Mouse (Mus musculus): Measurements from ENCODE around the gene Tbx18. TPM values are rescaled to one million over a fixed set of nuclear protein-coding genes. Genes with fewer than 3 reads are reported as not detected.
A peak's percentile ranks its signal among the peaks of the same experiment; 100 is the strongest.

The Tbx18 gene
- total RNA-seq (2021): 1 to 10 TPM; 1.2 to 1.8 TPM

GRCm38 (mm10) chr9:87730961-87731535 is at the start of gene Tbx18:
TSS of gene Tbx18 (minus strand) at chr9:87731260.
- no peak for DNase-seq

- no peak for DNase-seq
These were observed 42.9 kb upstream of the Tbx18 start for GRCm38 (mm10) chr9:87773951-87774350.

- no peak for DNase-seq
These were observed 24.6 kb upstream of the Tbx18 start for GRCm38 (mm10) chr9:87755621-87756020.

DNA sequence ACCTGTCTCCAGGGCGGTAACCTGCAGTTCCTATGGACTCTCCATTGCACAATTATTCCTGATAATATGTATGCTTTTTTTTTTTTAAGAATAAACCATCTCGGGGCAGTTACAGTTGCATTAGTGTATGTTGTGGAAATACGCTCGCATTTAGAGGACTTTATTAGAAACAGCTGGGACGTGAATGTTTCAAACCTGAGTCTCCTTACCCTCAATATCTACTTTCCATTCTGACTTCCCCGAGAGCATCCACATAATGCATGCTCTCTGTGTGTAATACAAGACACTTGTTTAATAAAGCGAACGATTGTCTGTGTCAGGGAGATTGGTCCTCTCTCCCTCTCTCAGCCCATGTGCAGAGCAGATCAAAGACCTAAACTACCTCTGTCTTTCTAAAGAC is 10.5 kb upstream of the Tbx18 start:
- DNase-seq: no peak

GRCm38 (mm10) chr9:87740667-87741066 is 9.6 kb upstream of the Tbx18 start:
- DNase-seq: peak in 1 of 2 experiments; percentile 41

GRCm38 (mm10) chr9:87740241-87740645 is 9.2 kb upstream of the Tbx18 start:
- DNase-seq: no peak

DNA sequence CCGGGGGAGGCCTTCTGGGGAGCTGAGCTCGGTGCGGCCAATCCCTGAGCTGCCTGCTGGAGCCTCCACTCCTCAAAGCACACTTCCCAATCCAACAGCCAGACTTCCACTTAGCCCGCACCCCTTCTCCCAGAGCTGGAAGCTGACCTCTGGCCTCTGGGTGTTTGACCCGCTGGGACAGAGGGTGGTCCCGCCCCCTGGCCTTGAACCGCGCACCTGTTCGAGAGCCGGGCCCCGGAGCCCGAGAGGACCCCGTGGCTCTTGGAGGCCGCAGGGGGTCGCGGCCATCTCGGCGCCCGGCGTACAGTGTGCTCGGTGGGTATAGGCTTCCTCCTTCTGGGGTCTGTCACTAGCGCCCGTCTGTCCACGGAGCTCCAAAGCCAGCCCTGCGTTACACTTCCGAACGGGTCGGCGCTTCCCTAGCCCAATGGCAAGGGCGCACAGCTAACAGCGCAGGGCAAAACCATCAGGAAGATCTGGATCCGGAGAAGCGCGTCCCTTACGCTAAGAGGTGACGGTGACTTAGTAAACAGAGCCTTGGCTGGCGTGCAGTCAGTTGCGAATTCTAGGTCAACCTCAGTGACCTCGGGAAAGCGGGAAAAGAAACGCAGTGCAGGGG is 8.6 kb upstream of the Tbx18 start:
- DNase-seq: no peak

GRCm38 (mm10) chr9:87738766-87739542 is 7.9 kb upstream of the Tbx18 start:
- no peak for DNase-seq

- DNase-seq: no peak
These were observed 7.1 kb upstream of the Tbx18 start for GRCm38 (mm10) chr9:87738123-87738522.

DNA sequence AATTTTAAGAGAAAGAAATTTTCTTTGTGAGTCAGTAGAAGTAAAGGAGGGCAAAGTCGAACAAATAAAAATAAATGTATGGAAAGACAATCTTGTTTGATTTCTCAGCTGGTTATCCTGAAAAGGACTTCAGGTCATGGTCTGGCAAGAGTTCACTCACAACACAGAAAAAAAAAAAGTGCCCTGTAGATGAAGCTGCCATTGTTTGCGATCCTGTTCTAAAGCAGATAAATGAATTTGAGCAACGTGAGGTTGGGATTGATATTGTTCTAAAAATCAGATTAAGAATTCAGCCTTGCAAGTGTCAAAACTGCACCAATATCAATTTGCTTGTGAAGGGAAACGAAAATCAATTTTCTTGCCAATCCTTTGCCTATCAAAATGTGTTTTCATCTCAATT is 6.2 kb upstream of the Tbx18 start:
- DNase-seq: no peak

DNA sequence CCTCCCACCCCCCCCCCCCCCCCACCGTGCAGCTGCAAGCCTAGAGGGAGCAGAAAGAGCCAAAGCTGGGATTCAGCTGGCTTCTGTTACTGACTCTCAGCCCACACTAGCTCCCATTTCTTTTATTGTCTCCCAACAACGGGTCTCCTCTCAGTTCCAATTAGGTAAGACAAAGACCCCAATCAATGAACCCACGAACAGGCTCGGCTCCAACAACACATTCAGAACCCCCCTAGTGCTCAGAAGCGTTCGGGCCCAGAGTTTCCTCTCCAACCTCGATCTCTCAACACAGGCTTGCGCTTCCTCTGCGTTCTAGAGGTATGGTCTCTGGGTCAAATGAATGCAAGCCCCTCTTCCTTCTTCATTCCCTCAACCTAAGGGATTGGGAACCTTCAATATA is 4.0 kb upstream of the Tbx18 start:
- DNase-seq: no peak

- no peak for DNase-seq
These were observed 3.6 kb upstream of the Tbx18 start for GRCm38 (mm10) chr9:87734631-87735030.

DNA sequence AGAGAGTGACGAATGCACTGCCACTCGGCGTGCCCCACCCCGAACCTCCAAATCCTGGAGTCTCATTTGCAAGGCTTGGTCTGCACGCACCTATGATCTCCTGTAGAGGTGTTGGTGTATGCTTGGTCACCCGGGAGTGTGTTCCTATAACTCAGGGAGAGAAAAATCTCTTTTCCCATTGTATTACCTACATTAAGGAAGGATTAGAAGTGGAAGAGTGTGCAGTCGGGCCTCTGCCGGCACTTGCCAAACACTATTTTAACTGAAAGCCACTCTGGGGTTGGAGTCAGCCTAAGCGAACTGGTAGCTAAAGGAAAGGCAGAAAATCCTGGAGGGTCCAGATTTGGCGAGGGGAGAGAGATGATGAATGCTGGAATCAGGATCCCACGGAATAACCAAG is 2.7 kb upstream of the Tbx18 start:
- no peak for DNase-seq

- DNase-seq: no peak
These were observed 2.2 kb upstream of the Tbx18 start for GRCm38 (mm10) chr9:87733236-87733630.

DNA sequence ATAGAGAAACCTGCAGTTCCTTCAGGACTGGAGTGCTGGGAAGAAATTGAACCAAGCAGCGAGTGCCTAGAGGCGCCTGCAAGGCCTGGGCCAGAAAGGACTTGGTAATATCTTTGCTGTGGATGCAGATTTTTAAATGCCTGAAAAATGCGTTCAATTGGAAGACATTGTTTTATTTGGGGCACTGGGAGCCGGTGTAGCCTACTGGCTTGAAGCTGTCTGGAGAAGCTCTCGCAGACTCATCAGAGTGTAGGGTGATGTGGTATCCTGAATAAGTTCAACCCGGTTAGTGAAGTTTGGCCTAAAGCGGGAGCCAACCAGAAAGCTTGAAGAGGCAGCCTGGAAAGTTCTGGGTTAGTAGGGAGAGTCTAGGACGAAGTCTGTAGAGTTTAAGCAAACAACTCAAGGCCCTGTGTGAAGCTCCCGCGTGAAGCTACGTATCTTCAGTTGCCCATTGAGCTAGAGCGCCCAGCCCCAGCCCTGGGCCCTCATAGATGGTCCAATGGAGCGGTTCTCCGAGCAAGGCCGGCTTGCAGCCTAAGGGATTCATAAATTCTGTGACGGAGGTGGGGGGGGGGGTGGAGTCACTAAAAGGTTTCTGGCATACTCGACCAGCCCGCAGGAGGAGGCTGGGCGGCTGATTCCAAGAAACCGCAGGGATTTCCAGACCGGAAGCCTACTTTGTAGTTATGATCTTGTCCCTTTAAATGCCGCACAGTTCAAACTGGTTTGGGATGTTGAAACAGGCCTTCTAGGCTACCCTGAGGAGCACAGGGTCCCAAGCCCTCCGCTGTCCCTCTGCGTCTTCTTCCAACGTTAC is 1.6 kb upstream of the Tbx18 start:
- DNase-seq: no peak

DNA sequence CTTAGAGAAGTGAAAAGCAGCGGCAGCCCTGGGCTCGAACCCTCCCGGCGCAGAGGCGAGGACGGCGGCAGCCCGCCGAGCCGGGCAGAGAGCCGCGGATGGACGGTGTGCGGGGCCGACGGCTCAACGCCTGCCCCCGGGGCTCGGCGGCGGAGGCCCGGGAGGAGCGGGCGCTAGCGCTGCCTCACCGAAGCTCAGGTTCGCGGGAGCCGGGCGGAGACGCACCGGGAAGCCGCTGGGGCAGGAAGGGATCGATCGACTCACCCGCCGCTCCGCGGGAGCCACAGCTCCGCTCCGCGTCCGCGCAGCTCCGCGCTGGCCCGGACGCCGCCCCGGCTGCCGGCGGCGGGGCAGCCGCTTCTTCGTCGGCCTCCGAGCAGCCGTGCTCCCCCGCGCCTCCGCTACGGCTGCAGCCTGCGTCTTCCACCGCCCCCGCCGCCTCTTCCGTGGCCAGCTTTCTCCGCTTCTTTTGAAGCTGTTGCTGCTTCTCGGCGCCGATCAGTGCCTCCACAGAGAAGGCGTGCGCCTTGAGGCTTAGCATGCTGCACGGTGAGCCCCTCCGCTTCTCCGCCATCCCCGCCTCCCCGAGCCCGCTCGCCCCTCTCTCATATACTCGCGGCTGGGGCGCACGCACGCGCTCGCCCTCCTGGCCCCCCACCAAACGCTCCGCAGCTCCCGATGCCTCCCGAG is 644 bp downstream of the Tbx18 start:
- DNase-seq: peak in 1 of 2 experiments; percentile 3

GRCm38 (mm10) chr9:87729316-87730270 is 1.5 kb downstream of the Tbx18 start:
- peak in 1 of 2 experiments; percentile 4 for DNase-seq

DNA sequence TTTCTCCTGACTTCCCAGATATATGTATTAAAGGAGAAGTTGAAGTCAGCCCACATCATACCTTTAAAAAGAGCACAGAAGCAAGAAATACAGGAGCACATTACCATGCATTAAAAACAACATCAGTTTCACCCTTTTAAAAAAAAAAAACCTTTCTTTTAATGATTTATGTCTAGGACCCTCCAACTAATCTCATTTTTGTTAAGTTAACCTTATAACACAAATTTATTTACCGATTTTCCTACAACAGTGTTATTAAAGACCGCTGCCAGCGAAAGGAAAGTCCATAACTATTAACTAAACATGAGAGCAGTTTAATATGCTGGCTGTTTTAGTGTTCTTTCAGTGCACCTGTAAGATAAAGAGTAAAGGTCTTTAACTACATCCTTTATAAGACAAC is 3.0 kb downstream of the Tbx18 start:
- DNase-seq: no peak

DNA sequence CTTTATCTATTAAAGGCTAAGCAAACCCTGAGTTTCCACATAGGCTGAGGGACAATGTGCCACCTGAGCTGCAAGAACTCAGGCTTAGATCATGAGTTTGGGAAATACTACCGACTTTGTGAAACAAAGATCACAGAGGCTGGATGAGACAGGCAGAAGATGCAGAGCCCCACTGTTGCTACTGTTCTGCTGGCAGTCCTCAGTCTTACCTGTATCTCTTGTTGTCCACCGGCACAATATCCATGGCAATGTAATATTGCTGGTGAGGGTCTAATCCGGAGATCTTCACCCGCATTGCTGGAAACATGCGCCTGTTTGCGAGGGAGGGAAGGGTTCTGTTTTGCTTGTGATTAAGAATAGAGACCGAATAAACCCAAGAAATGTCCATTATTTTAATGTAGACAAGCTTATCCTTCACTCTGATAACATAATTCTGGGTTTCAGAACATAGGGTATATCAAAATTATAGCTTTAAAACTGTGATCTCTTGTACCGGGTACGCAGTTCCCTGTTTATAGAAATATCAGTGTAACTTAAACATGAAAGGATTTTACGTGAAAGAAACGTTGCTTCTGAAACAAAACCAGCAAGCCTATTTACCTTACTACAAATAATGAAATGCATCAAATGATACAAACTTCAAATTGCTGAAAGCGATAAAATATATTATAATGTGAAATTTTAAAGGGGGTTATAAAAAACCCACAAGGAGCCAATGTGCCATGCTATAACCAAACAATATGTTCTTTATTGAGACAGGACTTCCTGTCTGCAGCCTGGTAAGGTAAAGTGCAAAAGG is 3.7 kb downstream of the Tbx18 start:
- DNase-seq: no peak

DNA sequence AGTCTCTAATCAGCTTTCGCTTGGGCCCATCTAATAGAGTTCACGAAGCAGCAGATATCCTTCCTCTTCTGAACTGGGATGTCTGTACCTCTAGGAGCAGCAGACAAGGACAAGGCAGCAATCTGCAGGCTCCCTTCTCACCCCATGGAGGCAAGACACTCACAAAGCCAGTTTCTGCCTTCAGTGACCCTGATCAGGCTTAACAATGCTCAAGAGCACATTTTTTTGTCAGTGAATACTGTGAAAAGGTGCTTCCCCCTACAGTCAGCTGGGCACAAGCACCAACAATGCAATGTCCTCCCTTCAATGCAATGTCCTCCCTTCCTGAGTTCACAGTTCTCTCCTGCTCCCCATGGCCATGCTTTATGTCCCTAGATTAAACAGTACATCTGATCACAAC is 9.3 kb downstream of the Tbx18 start:
- DNase-seq: no peak

Data from layer of hippocampus, postnatal 36 days (tissue).